Mouse (Mus musculus) bone marrow, adult 2 months (tissue): ENCODE data around the gene Hhat.

Experiments
- CTCF ChIP-seq: fragments of 200-500 bp; IDR thresholded peaks from 2 replicates; pipeline ENCODE4 v1.5.1; 2011; ENCODE audit warnings: low read length, control low read depth; ENCODE audit not compliant: control insufficient read depth, insufficient read depth
- POLR2A ChIP-seq: fragments of 200-500 bp; IDR thresholded peaks from 2 replicates; pipeline ENCODE4 v1.6.1; 2011; ENCODE audit warnings: low read depth, mild to moderate bottlenecking, control low read depth, low read length, borderline replicate concordance; ENCODE audit not compliant: control insufficient read depth

- TF ChIP-seq CTCF (no peak), POLR2A (no peak)
Measured at GRCm38 (mm10) chr1:192639175-192639574, 131.8 kb downstream of the Hhat start.
